Mouse (Mus musculus) spleen, adult 2 months (tissue): Measurements from ENCODE around the gene Ccdc138.

Source experiments
- CTCF ChIP-seq: fragments of 200-500 bp; IDR thresholded peaks from 2 replicates; pipeline ENCODE4 v1.5.1; 2011; ENCODE audit warnings: mild to moderate bottlenecking, inconsistent platforms; ENCODE audit not compliant: insufficient read depth, insufficient read length, insufficient replicate concordance; ENCODE audit errors: extremely low read depth
- POLR2A ChIP-seq: fragments of 200-500 bp; IDR thresholded peaks from 2 replicates; pipeline ENCODE4 v1.6.1; 2011; ENCODE audit warnings: low read depth, low read length, inconsistent platforms

DNA sequence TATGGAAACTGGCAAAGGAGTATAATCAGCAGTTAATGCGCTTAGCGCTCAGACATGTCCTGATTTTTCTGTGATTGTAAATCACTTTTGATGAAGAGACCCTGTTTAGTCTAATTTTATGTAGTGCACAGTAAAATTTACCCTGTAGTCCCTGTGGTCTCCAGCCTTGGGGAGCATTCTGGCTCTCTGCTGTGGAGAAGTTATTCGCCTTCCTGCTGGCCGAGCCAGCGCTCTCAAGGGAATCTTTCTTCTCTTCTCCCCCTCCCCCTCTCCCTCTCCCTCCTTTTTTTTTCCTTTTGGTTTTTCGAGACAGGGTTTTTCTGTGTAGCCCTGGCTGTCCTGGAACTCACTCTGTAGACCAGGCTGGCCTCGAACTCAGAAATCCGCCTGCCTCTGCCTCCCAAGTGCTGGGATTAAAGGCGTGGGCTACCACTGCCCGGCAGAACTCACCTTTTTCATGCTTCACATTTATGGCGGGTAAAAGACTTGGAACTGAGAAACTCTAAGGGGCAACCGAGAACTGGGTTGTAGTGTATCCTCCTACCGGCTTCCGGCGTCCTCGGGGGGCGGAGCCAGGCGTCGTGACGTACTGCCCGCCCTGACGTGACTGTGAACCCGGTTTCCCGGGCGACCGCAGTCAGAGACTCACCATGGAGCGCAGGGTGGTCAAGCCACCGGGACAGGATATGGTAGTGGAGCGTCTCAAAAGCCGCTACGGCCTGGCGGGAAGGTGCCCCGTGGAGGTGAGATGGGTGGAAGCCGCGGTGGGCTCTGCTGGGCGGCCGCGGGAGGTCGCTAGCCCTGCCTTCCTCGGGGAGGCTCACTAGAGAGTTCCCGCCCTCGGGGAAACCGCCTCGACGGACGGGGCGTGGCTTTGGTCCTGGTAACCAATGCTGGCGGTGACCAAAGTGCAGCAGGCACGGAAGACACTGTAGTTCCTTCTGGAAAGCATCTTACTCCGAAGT is at the start of gene Ccdc138:
- TF ChIP-seq CTCF (peak; percentile 58; the same call in 1 of the 2 replicates), POLR2A (no peak)
